Mouse (Mus musculus) midbrain, embryonic 13.5 days (tissue): ENCODE measurements around the gene Ndfip2. TPM values are rescaled to one million over a fixed set of nuclear protein-coding genes. Genes with fewer than 3 reads are reported as not detected.

Experiments used
- ATAC-seq: fragments of 200-750 bp; cut with Nextera tagmentation; 2 replicates; pipeline ENCODE4 v1.8.0; 2017; ENCODE audit warnings: mild to moderate bottlenecking, moderate TSS enrichment, moderate library complexity
- H3K27ac ChIP-seq: fragments of 300-500 bp; sonication (generic); 2 replicates; pipeline ENCODE4 v1.5.1; 2015; ENCODE audit warnings: inconsistent platforms, mild to moderate bottlenecking, moderate library complexity
- H3K27me3 ChIP-seq: fragments of 300-500 bp; sonication (generic); 2 replicates; pipeline ENCODE4 v1.6.1; 2015; ENCODE audit warnings: mild to moderate bottlenecking, inconsistent platforms
- H3K36me3 ChIP-seq: fragments of 300-500 bp; sonication (generic); 2 replicates; pipeline ENCODE4 v1.6.1; 2015; ENCODE audit warnings: mild to moderate bottlenecking, inconsistent platforms
- H3K4me1 ChIP-seq: fragments of 300-500 bp; sonication (generic); replicated peaks from 2 replicates; pipeline ENCODE4 v1.6.1; 2015; ENCODE audit warnings: inconsistent platforms
- H3K4me2 ChIP-seq: fragments of 300-500 bp; sonication (generic); replicated peaks from 2 replicates; pipeline ENCODE4 v1.6.1; 2015; ENCODE audit warnings: moderate library complexity, mild to moderate bottlenecking, inconsistent platforms
- H3K4me3 ChIP-seq: fragments of 300-500 bp; sonication (generic); replicated peaks from 2 replicates; pipeline ENCODE4 v1.5.1; 2015; ENCODE audit warnings: mild to moderate bottlenecking, inconsistent platforms
- H3K9ac ChIP-seq: fragments of 300-500 bp; sonication (generic); replicated peaks from 2 replicates; pipeline ENCODE4 v1.6.1; 2015; ENCODE audit warnings: mild to moderate bottlenecking, inconsistent platforms
- H3K9me3 ChIP-seq: fragments of 300-500 bp; sonication (generic); 2 replicates; pipeline ENCODE4 v1.6.1; 2016; ENCODE audit warnings: mild to moderate bottlenecking, inconsistent platforms
- WGBS: fragments of 180-500 bp; shearing (Covaris S2); methylation state at CpG from one replicate; pipeline ENCODE4 v1.1.7; 2015; 5-methylcytosine and 5-hydroxymethylcytosine counted together
- polyA plus RNA-seq: library from polyadenylated mRNA; unstranded; fragments of >200 nt; fragmentation: Nextera tagmentation; extraction: Ambion mirVana; gene quantifications from 2 replicates; pipeline ENCODE4 v1.2.1, GENCODE M21; 2015

Ndfip2 gene
- polyA plus RNA-seq, 1 experiment from 2014 or later: 85.1 TPM

DNA sequence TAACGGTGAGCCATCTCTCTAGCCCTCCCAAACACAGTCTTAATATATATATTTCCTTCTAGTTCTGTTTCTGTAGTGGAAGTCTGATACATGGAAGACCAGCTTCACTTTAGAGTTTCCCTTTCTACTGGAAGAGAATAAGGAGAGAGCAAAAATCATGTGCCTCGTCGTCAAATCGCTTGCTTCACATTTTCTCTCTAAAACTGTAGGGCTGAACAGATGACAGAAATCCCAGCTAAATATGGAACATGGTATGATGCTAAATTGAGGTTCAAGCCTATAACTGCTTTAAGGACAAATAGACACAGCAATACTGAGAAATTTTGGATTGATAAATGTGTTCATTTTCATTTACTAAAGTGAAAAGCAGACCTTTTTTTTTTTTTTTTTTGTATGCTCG is 4.0 kb upstream of the Ndfip2 start:
- Histone ChIP-seq H3K36me3 (no peaks in the 10 kb centered on the region), H3K27me3 (no peaks in the 10 kb centered on the region; the same call in 1 of the 2 replicates), H3K4me3 (no peak overlapping the region), H3K4me2 (no peak overlapping the region), H3K4me1 (0 out of 2 replicates have a peak, but pooled peaks cover 3% of the 10 kb centered on the region), H3K27ac (no peak overlapping the region), H3K9ac (no peak overlapping the region), H3K9me3 (no peaks in the 10 kb centered on the region)
- ATAC-seq: no peak
- WGBS: 94% methylated on average over 5 of the region's 5 CpGs

DNA sequence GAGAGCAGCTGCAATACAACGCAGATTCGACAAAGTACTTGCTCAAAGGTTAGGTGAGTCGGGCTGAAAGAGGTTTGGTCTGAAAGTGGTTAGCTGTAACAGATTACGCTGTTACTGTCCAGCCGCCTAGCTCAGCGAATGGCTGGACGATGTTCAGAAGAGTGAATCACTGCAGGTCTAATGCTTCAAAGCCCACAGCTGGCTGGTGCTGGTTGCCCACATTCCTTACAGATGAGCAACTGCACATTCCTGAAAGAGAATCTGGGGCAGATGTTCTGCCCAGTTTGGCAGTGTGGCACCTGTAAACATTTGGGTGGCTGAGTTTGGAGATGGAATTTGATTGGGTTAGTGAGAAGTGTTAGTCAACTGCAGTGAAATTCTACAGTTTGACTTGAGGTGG is 2.8 kb upstream of the Ndfip2 start:
- peaks cover 10% of the 10 kb centered on the region; the same call in 1 of the 2 replicates for H3K4me1 ChIP-seq
- H3K27ac ChIP-seq: no peak overlapping the region
- no peak overlapping the region for H3K4me2 ChIP-seq
- 86% methylated on average over 7 of the region's 7 CpGs for WGBS
- ATAC-seq: no peak
- no peaks in the 10 kb centered on the region for H3K9me3 ChIP-seq
- H3K4me3 ChIP-seq: no peak overlapping the region
- no peaks in the 10 kb centered on the region for H3K36me3 ChIP-seq
- H3K9ac ChIP-seq: no peak overlapping the region
- H3K27me3 ChIP-seq: no peaks in the 10 kb centered on the region; the same call in 1 of the 2 replicates

DNA sequence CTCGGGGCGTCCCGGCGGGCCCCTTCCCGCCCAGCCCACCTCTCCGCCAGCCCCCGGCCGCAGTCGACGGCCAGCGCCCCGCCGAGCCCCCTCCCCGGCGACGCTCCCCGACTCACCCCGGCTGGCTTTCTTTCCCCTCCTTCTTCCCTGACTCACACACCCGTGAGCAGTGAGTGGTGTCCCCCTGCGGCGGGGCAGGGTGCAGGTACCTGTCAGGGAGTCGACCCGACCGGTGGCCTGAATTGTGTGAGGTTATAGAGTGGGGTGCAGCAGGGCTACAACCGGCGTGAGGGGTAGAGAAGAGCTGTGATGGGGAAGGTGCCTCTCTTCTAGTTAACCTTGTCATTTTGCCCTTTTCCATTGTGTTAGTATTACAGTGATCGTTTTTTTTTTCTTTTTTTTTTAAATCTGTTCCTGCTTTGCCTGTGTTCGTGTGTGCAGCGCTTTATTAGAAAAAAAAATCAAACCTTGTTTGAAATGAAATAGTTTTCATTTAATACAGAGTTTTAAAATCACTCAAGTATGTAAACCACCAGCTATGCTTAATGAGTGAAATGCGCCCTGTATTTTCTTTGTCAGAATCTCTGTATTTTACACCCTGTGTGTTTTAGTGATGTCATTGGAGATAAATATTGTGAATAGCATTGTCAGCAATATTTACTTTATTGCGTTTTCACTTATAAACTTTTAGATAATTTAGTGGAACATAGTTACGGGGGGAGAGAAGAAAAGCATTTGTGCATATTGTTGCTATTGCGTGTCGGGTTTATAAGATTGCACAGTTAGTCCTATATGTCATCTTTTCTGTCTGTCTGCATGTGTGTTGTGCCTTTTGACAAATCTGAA is 885 bp downstream of the Ndfip2 start:
- Histone ChIP-seq H3K4me3 (peak overlapping the region; percentile 85), H3K27me3 (no peaks in the 10 kb centered on the region; the same call in 1 of the 2 replicates), H3K9me3 (no peaks in the 10 kb centered on the region), H3K9ac (peak overlapping the region; percentile 96), H3K4me2 (peak overlapping the region; percentile 62), H3K36me3 (no peaks in the 10 kb centered on the region), H3K27ac (peak overlapping the region; percentile 97), H3K4me1 (peaks cover 17% of the 10 kb centered on the region)
- WGBS: 13% methylated on average over 23 of the region's 34 CpGs
- ATAC-seq: peak; percentile 81

DNA sequence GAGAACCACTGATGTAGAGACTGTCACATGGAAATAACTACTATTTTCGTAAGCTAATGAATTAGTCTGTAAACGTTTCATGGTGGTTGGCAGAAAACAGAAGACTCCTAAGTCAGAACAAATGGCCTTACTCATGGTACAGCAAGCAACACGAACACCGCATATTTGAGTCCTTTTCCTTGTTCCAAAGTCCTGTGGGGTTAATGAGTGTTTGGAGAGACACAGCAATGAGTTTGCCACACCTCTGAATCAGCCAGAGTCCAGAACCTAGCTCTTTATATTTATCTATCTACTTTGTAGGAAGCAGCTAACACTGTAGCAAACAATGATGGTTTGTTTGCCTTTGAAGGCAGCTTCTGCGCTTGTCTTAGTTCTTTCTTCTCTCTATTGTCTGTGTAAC is 4.5 kb downstream of the Ndfip2 start:
- no peak for ATAC-seq
- Histone ChIP-seq H3K27me3 (no peaks in the 10 kb centered on the region), H3K9me3 (no peaks in the 10 kb centered on the region), H3K4me3 (no peak overlapping the region), H3K9ac (no peak overlapping the region), H3K4me1 (peaks cover 25% of the 10 kb centered on the region), H3K27ac (no peak overlapping the region), H3K36me3 (no peaks in the 10 kb centered on the region), H3K4me2 (no peak overlapping the region)
- 73% methylated on average over 5 of the region's 5 CpGs for WGBS

DNA sequence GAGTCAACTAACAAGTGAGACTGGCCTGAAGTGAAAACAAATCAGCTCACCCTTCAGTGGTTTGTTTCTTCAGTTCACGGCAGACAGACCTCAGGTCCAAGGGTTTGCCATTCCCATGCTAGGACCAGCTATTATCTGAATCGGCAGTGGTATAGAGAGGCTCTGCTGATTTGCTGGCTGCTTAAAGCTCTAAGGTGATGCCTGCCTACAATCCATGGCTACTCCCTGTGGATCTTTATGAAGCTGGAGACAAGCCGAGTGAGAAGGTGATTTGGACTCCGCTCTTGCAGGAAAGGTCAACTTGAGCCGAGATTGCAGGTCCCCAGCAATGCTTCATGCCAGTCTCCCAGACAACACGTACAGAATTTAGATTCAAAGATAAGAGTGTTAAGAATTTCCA is 8.7 kb downstream of the Ndfip2 start:
- no peak for ATAC-seq
- Histone ChIP-seq H3K27me3 (no peaks in the 10 kb centered on the region), H3K9ac (no peak overlapping the region), H3K9me3 (no peaks in the 10 kb centered on the region), H3K4me1 (peaks cover 16% of the 10 kb centered on the region; the same call in 1 of the 2 replicates), H3K4me2 (no peak overlapping the region), H3K27ac (no peak overlapping the region), H3K4me3 (no peak overlapping the region), H3K36me3 (no peaks in the 10 kb centered on the region)
- 78% methylated on average over 6 of the region's 6 CpGs for WGBS

DNA sequence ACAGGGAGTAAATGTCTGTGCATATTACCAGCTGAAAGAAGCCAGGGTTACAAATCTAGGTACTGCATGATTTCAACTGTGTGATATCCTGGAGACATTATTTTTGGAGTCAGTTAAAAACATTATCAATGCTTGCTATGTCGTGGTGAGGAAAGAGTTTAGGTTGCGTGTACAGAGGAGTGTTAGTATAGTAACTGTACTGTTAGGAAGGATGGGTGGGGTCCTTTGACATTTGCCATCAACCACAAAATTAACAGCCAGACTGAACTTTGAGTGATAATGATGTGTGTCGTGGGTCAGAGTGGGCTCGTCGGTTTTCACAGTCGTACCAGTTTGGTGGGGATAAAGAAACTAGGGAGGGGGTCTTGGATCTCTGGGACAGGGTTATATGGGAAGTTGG is 13.7 kb downstream of the Ndfip2 start:
- Histone ChIP-seq H3K4me2 (no peak overlapping the region), H3K27ac (no peak overlapping the region), H3K4me3 (no peak overlapping the region), H3K27me3 (no peaks in the 10 kb centered on the region), H3K9ac (no peak overlapping the region), H3K36me3 (no peaks in the 10 kb centered on the region), H3K9me3 (no peaks in the 10 kb centered on the region), H3K4me1 (peaks cover 21% of the 10 kb centered on the region)
- 89% methylated on average over 6 of the region's 6 CpGs for WGBS
- ATAC-seq: no peak

DNA sequence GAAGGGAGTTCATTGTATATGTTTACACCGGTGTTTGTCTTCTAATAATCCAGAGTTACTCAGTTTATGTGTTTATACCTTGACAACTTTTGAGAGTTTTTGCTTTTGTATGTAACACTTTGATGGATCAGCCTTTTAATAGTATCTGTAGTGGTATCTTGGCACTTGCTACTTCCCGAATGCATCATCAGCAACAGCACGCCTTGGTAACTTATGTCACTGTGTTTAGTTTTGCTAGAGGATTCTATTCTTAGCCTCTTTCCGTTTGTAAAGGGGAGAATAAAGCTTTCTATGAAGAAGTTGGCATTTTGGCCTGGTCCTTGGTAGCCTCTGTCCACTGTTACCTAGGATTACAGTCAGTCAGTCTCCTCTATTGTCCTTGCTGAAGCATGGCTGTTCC is 14.2 kb downstream of the Ndfip2 start:
- no peaks in the 10 kb centered on the region for H3K9me3 ChIP-seq
- ATAC-seq: no peak
- H3K4me2 ChIP-seq: no peak overlapping the region
- WGBS: 91% methylated on average over 4 of the region's 4 CpGs
- H3K27ac ChIP-seq: no peak overlapping the region
- peaks cover 20% of the 10 kb centered on the region for H3K4me1 ChIP-seq
- no peak overlapping the region for H3K9ac ChIP-seq
- no peaks in the 10 kb centered on the region for H3K36me3 ChIP-seq
- H3K27me3 ChIP-seq: no peaks in the 10 kb centered on the region
- H3K4me3 ChIP-seq: no peak overlapping the region

DNA sequence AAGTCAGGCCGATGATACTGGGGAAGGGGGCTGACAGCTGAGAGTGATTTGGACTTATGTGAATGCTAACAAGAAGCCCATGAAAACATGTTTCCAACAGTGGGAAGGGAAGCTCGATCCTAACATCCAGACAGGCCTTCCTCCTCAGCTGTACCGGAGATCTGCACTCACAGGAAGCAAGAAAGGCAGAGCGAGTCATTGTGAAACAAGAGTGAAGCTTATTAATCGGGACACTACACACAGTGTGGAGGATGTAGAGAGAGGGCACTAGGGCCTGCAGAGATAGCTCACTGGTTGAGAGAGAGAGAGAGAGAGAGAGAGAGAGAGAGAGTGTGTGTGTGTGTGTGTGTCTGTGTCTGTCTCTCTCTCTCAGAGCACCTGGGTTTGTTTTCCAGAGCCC is 16.8 kb downstream of the Ndfip2 start:
- Histone ChIP-seq H3K9me3 (no peaks in the 10 kb centered on the region), H3K27me3 (no peaks in the 10 kb centered on the region), H3K4me2 (no peak overlapping the region), H3K9ac (no peak overlapping the region), H3K36me3 (no peaks in the 10 kb centered on the region), H3K4me3 (no peak overlapping the region), H3K4me1 (peaks cover 20% of the 10 kb centered on the region), H3K27ac (no peak overlapping the region)
- WGBS: 74% methylated on average over 5 of the region's 5 CpGs
- ATAC-seq: 0 out of 2 replicates have a peak, but pooled peaks have one; percentile 40

DNA sequence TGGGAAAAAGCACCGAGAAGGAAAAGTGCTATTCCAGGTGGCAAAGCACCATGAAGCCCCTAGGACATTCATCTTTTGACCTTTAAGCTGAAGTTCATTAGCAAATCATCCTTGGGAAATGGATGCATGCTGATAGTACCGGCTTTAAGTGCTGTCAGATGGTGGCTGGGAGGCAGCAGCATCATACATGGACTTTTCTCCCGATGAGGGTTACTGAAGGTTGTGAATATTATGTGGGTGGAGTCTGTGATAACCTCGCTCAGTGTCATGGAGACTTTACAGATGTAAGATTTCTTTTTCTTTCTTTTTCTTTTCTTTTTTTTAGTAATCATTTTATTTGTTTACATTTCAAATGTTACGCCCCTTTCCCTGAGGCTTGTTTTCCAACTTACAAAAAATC is 18.9 kb downstream of the Ndfip2 start:
- Histone ChIP-seq H3K4me3 (no peak overlapping the region), H3K27me3 (no peaks in the 10 kb centered on the region), H3K4me1 (peaks cover 20% of the 10 kb centered on the region), H3K36me3 (no peaks in the 10 kb centered on the region), H3K9ac (no peak overlapping the region), H3K9me3 (no peaks in the 10 kb centered on the region), H3K4me2 (no peak overlapping the region), H3K27ac (no peak overlapping the region)
- 78% methylated on average over 5 of the region's 5 CpGs for WGBS
- ATAC-seq: no peak

DNA sequence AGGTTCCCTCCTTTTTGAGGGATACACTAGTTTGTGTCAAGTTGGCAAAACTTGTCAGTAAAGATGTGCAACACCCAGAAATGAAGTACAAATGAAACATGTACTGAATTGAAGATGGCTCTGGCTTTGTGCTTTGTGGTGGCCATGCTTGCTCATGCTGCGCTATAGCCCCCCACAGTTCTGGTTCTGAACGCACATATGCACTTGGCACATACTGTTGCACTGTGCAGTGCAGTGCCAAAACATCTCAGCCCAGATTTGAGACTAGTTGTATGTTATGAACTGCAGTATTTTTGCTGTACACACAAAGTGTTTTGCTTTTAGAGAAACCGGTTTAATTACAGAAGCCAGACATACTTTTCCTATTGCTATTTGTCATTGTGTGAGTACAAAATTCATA is 25.7 kb downstream of the Ndfip2 start:
- Histone ChIP-seq H3K4me2 (no peak overlapping the region), H3K27ac (no peak overlapping the region), H3K4me3 (no peak overlapping the region), H3K9ac (no peak overlapping the region), H3K4me1 (no peaks in the 10 kb centered on the region), H3K36me3 (peaks cover 6% of the 10 kb centered on the region), H3K9me3 (no peaks in the 10 kb centered on the region), H3K27me3 (no peaks in the 10 kb centered on the region)
- WGBS: 97% methylated on average over 3 of the region's 3 CpGs
- ATAC-seq: no peak

DNA sequence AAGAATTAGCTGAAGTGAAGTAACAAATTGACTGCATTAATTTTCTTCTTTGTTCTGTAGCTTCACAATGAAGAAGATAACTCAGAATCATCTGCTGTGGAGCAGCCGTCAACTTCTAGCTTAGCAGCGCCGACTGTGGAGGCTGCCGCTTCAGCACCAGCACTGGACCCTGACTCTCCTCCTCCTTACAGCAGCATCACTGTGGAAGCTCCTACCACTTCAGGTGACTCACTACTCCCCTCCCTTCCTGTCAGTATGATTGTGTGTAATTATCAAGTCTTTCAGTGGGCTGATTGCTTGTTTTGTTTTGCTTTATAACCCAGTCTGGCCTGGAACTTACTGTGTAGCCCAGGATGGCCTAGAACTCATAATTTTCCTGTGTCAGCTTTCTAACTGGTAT is 29.2 kb downstream of the Ndfip2 start:
- Histone ChIP-seq H3K27ac (no peak overlapping the region), H3K4me1 (no peaks in the 10 kb centered on the region), H3K9me3 (no peaks in the 10 kb centered on the region), H3K4me3 (no peak overlapping the region), H3K9ac (no peak overlapping the region), H3K36me3 (peaks cover 22% of the 10 kb centered on the region), H3K4me2 (no peak overlapping the region), H3K27me3 (no peaks in the 10 kb centered on the region)
- 94% methylated on average over 4 of the region's 4 CpGs for WGBS
- no peak for ATAC-seq

DNA sequence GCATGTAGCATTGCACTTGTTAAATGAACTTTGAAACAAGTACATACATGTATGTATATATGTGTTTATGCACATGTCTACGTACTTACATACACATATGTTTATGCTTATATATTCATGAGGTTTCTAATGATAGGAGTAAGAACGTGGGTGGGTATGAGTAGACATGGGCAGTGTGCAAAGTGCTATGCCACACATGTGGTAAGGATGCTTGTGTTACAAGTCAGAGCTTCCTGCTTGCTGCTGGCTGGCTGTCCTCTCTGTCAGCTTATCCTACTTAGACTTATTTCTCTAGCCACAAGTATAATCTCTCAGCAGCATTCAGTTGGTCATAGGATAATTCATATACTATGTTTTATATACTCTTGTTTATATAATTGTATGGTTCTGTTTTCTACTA is 29.6 kb downstream of the Ndfip2 start:
- Histone ChIP-seq H3K9me3 (no peaks in the 10 kb centered on the region), H3K36me3 (peaks cover 24% of the 10 kb centered on the region), H3K4me2 (no peak overlapping the region), H3K4me1 (no peaks in the 10 kb centered on the region), H3K27me3 (no peaks in the 10 kb centered on the region), H3K4me3 (no peak overlapping the region), H3K27ac (no peak overlapping the region), H3K9ac (no peak overlapping the region)
- WGBS: 96% methylated on average over 2 of the region's 2 CpGs
- ATAC-seq: no peak

DNA sequence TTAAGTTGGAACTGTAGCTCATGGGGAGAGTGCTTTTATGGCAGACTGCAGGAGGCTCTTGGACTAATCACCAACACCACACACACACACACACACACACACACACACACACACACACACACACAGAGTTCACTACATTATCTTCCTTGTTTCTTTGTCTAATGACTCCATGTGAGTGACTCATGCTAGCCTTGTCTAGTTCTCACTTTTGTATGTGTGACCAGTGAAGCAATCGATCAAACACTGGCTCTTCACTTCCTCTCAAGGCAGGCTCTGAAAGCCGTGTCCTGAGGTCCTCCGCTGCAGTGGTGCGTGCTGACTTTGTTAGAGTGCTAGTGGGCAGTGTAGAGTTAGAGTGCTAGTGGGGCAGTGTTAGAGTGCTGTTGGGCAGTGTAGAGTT is 30.2 kb downstream of the Ndfip2 start:
- no peaks in the 10 kb centered on the region for H3K27me3 ChIP-seq
- ATAC-seq: no peak
- WGBS: 95% methylated on average over 4 of the region's 4 CpGs

More for the DNA sequence above, 30.2 kb downstream of the Ndfip2 start:
- Histone ChIP-seq H3K36me3 (peaks cover 24% of the 10 kb centered on the region), H3K4me1 (no peaks in the 10 kb centered on the region), H3K4me2 (no peak overlapping the region), H3K4me3 (no peak overlapping the region), H3K9me3 (no peaks in the 10 kb centered on the region), H3K27ac (no peak overlapping the region), H3K9ac (no peak overlapping the region)
